Mouse (Mus musculus): Measurements from ENCODE around the gene Mymk.

The Mymk gene

GRCm38 (mm10) chr2:27088071-27088644 lies 16.2 kb upstream of the Mymk start:
- Histone ChIP-seq H3K36me3 (ENCODE audit: control insufficient read depth, insufficient read depth, low read length, poor library complexity, severe bottlenecking) (no peaks in the 10 kb centered on the region), H3K27me3 (ENCODE audit: control insufficient read depth, insufficient read depth, low read length, poor library complexity, severe bottlenecking) (no peaks in the 10 kb centered on the region)
- no peak for DNase-seq (ENCODE audit: low read depth, low spot score)

DNA sequence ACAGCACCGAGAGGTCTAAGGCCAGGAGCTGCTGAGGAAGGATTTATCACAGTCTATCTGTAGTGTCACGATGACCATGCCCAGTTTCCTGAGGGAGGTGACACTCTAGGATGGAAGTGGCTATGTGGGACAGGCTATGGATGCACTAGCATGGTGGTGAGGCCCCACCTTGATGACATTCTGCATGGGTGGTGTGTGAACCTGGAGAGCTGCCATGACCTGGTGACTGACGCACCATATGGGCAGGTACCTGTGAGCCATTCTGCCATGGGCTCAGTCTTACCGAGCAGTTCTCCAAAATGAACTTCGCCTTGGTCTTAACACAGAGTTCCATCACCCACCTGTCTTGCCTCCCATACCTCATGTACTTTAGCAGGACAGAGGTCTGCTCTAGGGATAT lies 15.6 kb upstream of the Mymk start:
- Histone ChIP-seq H3K36me3 (ENCODE audit: control insufficient read depth, insufficient read depth, low read length, poor library complexity, severe bottlenecking) (no peaks in the 10 kb centered on the region), H3K27me3 (ENCODE audit: control insufficient read depth, insufficient read depth, low read length, poor library complexity, severe bottlenecking) (no peaks in the 10 kb centered on the region)
- DNase-seq (ENCODE audit: low read depth, low spot score), result no peak

DNA sequence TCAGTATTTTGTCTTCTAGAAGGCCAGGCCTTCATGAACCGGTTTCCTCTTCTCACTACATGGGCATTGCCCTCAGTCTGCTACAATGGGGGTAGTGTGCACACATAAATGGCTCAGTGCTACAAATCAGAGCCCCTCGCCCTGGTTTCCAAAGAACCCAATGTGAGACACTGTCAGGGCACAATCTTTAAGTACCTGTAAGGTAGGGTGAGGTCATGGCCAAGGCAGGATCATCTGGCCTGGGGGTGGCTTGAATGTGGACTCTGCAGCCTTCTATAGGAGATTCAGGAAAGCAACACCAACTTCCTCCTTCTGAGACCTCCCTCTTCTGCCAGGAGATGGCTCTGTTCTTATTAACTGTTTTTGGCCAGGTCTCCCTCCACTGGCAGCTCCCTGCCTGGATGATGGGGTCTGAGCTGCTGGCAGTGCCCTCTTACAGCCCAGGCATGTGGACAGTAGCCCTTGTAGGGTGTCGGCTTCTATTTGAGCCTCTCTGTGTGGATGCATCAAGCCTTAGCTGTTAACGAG lies 14.6 kb upstream of the Mymk start:
- H3K36me3 ChIP-seq (ENCODE audit: control insufficient read depth, insufficient read depth, low read length, poor library complexity, severe bottlenecking), result no peaks in the 10 kb centered on the region
- H3K27me3 ChIP-seq (ENCODE audit: control insufficient read depth, insufficient read depth, low read length, poor library complexity, severe bottlenecking), result no peaks in the 10 kb centered on the region
- peak; percentile 20 for DNase-seq (ENCODE audit: low read depth, low spot score)

DNA sequence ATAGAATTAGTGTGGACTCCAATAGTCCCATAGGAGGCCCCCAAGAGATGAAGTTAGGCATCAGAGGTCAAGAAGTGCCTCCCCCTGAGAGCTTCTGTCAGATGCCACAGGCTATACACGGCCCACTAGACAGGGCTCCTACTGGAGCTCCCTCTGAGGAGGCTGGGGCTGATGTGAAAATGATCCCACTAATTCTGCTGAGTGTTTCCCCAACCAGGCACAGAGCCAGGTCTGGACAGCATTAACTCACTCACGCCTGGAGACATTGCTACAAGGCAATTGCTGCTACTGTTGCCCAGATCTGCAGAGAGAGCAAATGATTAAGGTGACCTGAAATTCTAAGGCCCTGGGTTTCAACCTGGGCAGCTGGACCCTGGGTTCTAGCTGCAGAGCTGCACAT lies 13.8 kb upstream of the Mymk start:
- Histone ChIP-seq H3K36me3 (ENCODE audit: control insufficient read depth, insufficient read depth, low read length, poor library complexity, severe bottlenecking) (no peaks in the 10 kb centered on the region), H3K27me3 (ENCODE audit: control insufficient read depth, insufficient read depth, low read length, poor library complexity, severe bottlenecking) (no peaks in the 10 kb centered on the region)
- DNase-seq (ENCODE audit: low read depth, low spot score), result no peak

DNA sequence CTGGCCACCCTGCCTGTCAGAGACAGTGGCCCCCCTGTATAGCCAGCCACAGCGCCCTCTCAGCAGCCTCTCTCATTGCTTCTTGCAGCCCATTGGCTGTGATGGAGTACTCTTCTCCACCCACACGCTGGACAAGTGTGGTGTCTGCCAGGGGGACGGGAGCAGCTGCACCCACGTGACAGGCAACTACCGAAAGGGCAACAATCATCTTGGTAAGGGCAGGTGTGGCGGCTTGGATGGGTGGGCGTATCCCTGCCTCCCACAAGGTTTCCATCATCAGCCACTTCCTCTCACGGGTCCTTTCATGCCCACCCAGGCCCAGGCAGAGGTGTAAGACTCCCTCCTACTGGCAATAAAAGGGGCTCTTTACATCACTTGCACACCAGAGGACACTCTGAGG lies 13.0 kb upstream of the Mymk start:
- Histone ChIP-seq H3K36me3 (ENCODE audit: control insufficient read depth, insufficient read depth, low read length, poor library complexity, severe bottlenecking) (no peaks in the 10 kb centered on the region), H3K27me3 (ENCODE audit: control insufficient read depth, insufficient read depth, low read length, poor library complexity, severe bottlenecking) (no peaks in the 10 kb centered on the region)
- no peak for DNase-seq (ENCODE audit: low read depth, low spot score)

GRCm38 (mm10) chr2:27083761-27084475 lies 11.9 kb upstream of the Mymk start:
- no peaks in the 10 kb centered on the region for H3K36me3 ChIP-seq (ENCODE audit: control insufficient read depth, insufficient read depth, low read length, poor library complexity, severe bottlenecking)
- no peaks in the 10 kb centered on the region for H3K27me3 ChIP-seq (ENCODE audit: control insufficient read depth, insufficient read depth, low read length, poor library complexity, severe bottlenecking)
- DNase-seq (ENCODE audit: low read depth, low spot score), result no peak

DNA sequence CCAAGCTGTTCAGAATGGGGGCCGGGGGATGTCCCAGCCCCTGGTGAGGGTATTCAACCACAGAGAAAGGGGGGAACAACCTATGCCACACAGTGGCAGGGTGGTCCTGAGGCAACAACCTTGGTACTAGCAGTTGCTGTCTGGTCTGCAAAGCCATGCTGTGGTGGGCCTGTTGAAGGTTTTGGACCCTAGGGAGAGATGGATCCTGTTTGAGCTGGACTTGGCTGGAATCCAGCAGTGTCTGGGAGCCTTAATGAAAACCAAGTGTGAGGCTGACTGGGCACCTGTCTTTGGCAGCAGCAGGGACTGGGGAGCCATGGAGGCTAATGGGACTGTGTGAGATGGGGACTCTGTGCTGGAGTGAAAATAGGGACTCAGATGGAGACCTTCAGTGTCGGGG lies 7.7 kb upstream of the Mymk start:
- no peaks in the 10 kb centered on the region for H3K36me3 ChIP-seq (ENCODE audit: control insufficient read depth, insufficient read depth, low read length, poor library complexity, severe bottlenecking)
- H3K27me3 ChIP-seq (ENCODE audit: control insufficient read depth, insufficient read depth, low read length, poor library complexity, severe bottlenecking), result no peaks in the 10 kb centered on the region
- DNase-seq (ENCODE audit: low read depth, low spot score), result no peak

DNA sequence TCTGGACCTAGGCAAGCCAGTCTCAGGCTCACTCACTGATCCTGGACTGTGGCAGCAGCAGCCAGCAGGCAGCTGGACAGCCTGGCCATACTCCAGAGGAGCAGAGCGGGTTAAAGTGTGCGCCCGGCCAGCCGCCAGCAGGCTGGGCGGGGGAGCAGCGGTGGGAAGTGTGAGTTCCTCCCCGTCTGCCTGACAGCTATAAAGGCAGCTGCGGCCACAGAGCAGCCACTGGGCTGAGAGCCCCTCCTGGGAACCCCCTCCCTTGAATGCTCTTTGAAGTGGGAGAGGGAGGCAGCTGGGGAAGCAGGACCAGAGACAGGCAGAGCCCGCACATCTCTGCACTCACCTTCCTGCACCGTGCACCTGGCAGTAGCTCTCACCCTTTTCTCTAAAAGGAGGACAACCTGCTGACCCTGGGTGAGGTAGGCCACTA lies 7.2 kb upstream of the Mymk start, which contains the start of gene Adamtsl2:
Gene Adamtsl2, plus strand, starts transcription at position 228 of the 433 bp plus-strand sequence.
- Histone ChIP-seq H3K27me3 (ENCODE audit: control insufficient read depth, insufficient read depth, low read length, poor library complexity, severe bottlenecking) (no peaks in the 10 kb centered on the region), H3K36me3 (ENCODE audit: control insufficient read depth, insufficient read depth, low read length, poor library complexity, severe bottlenecking) (no peaks in the 10 kb centered on the region)
- DNase-seq (ENCODE audit: low read depth, low spot score), result no peak

- DNase-seq (ENCODE audit: low read depth, low spot score), result peak; percentile 19
- no peaks in the 10 kb centered on the region for H3K27me3 ChIP-seq (ENCODE audit: control insufficient read depth, insufficient read depth, low read length, poor library complexity, severe bottlenecking)
- H3K36me3 ChIP-seq (ENCODE audit: control insufficient read depth, insufficient read depth, low read length, poor library complexity, severe bottlenecking), result no peaks in the 10 kb centered on the region
Measured at GRCm38 (mm10) chr2:27078312-27078711, 6.3 kb upstream of the Mymk start.

DNA sequence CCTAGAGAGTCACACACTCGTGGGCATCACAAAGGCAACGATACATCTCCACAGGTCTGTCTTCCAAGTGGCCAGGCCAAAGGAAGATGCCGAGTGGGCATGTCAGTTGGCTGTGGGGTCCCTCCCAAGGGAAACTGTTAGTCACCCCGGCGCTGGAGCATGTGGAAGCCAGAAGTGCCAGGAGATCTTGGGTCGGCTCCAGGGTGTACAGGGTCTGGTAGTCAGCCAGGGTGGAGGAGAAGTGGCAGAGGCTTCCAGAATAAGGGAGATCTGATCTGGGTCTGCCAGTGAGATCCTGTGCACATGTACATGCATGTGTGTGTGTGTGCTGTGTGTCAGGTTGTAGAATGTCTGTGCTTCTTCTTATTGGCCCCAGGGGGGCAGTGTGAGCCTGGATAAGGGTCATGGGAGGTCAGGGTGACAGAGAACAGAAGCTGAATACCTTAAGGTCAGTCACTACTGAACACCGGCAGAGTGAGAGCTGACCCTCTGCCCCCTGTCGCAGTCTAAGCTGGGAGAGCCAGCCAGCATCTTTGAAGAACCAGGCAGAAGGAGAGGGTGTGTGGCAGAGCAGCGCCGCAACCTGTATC lies 5.8 kb upstream of the Mymk start:
- Histone ChIP-seq H3K27me3 (ENCODE audit: control insufficient read depth, insufficient read depth, low read length, poor library complexity, severe bottlenecking) (no peaks in the 10 kb centered on the region), H3K36me3 (ENCODE audit: control insufficient read depth, insufficient read depth, low read length, poor library complexity, severe bottlenecking) (no peaks in the 10 kb centered on the region)
- DNase-seq (ENCODE audit: low read depth, low spot score), result peak; percentile 62

DNA sequence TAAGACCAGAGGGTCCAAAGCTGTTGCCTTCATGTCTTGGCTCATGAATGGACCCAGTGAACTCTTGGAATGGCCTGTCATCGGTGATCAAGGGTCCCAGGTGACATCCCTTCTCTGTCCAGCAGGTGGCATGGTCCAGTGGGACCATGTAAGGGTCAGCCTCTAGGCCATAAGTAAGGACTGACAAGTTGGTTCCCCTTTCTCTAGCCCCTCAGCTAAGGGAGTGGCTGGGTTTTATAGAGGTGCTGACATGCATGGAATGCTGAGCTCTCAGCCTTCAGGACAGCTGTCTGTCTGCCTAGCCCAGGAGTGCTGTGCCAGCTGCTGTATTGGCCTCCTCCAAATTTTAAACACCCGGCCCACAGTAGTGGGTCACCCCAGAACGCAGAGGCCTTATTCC lies 3.5 kb upstream of the Mymk start:
- peak; percentile 73 for DNase-seq (ENCODE audit: low read depth, low spot score)
- Histone ChIP-seq H3K27me3 (ENCODE audit: control insufficient read depth, insufficient read depth, low read length, poor library complexity, severe bottlenecking) (no peaks in the 10 kb centered on the region), H3K36me3 (ENCODE audit: control insufficient read depth, insufficient read depth, low read length, poor library complexity, severe bottlenecking) (no peaks in the 10 kb centered on the region)

- Histone ChIP-seq H3K36me3 (ENCODE audit: control insufficient read depth, insufficient read depth, low read length, poor library complexity, severe bottlenecking) (no peaks in the 10 kb centered on the region), H3K27me3 (ENCODE audit: control insufficient read depth, insufficient read depth, low read length, poor library complexity, severe bottlenecking) (no peaks in the 10 kb centered on the region)
- DNase-seq (ENCODE audit: low read depth, low spot score), result no peak
Measured at GRCm38 (mm10) chr2:27074804-27075203, 2.8 kb upstream of the Mymk start.

DNA sequence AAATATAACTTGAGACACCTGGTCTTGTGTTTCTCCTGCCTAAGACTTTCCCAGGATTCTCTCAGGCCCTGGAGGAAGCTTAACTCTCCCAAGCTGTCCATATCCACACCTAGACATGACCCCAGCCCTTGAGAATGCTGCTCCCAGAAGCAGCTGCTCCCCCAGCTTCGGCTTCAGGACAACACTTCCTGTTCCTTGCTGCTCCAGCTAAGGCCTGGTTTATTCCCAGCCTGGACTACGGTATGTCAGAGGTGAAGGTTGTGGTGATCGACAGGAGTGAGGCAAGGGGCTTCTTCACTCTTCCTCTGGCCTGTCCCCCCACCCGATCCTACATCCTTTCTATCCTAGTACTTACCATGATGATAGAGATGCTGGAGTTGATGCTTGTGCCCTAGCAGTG lies 1.4 kb upstream of the Mymk start:
- no peaks in the 10 kb centered on the region for H3K27me3 ChIP-seq (ENCODE audit: control insufficient read depth, insufficient read depth, low read length, poor library complexity, severe bottlenecking)
- no peak for DNase-seq (ENCODE audit: low read depth, low spot score)
- H3K36me3 ChIP-seq (ENCODE audit: control insufficient read depth, insufficient read depth, low read length, poor library complexity, severe bottlenecking), result no peaks in the 10 kb centered on the region

DNA sequence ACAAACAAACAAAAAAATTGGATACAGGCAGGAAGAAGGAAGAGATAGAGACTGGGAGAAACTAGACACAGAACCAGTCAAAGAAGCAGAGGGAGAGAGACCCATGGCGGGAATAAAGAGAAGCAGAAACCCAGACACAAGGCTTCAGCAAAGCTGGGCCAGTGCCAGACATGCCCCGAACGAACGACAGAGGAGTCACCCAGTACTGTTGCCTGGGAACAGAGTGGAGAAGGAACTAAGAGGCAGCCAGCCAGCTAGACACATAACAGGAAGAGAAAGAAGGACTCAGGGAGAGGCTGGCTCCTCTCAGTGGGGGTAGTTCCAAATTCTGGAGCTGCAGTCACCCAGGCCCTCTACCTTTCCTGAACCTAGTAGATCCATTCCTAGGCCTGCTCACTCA lies 842 bp downstream of the Mymk start:
- no peak for DNase-seq (ENCODE audit: low read depth, low spot score)
- Histone ChIP-seq H3K27me3 (ENCODE audit: control insufficient read depth, insufficient read depth, low read length, poor library complexity, severe bottlenecking) (no peaks in the 10 kb centered on the region), H3K36me3 (ENCODE audit: control insufficient read depth, insufficient read depth, low read length, poor library complexity, severe bottlenecking) (no peaks in the 10 kb centered on the region)

DNA sequence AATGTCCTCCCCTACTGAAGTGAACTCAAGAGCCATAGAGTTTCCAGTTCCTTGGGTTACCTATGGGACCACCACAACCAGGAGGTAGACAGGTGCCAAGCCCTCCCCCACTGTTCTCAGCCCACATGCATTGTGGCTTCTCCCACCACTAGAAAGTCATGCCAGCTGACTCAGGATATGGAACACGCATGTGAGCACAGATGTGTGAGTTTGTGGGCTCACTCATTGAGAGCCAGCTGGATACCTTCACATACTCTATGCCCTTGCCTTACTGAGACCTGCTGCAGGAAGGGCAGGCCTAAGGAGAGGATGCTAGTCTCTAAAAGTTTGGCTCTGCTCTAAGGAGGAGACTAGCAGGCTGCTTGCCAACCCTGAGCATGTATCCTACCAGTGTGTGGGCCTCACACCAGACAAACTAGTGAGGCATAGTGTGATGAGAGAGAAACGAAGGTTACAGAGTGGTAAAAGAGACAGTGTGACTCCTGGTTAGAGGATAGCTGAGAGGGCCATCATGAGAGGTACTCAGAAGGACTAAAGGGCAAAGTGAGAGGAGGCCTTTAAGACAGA lies 1.6 kb downstream of the Mymk start:
- Histone ChIP-seq H3K27me3 (ENCODE audit: control insufficient read depth, insufficient read depth, low read length, poor library complexity, severe bottlenecking) (no peaks in the 10 kb centered on the region), H3K36me3 (ENCODE audit: control insufficient read depth, insufficient read depth, low read length, poor library complexity, severe bottlenecking) (no peaks in the 10 kb centered on the region)
- no peak for DNase-seq (ENCODE audit: low read depth, low spot score)

All from splenic B cell, adult 2 months (primary cell).